Mouse (Mus musculus): ENCODE data around the gene Inhbb. TPM values are rescaled to one million over a fixed set of nuclear protein-coding genes. Genes with fewer than 3 reads are reported as not detected.
A peak's percentile ranks its signal among the peaks of the same experiment; 100 is the strongest.

The Inhbb gene
- polyA plus RNA-seq, 1 experiment from 2014 or later = 0.77 TPM

GRCm38 (mm10) chr1:119415151-119415550 lies 6.9 kb downstream of the Inhbb start:
- no peaks in the 10 kb centered on the region for H3K4me1 ChIP-seq (ENCODE audit: control insufficient read depth, insufficient read depth, low read length)
- no peaks in the 10 kb centered on the region for H3K9me3 ChIP-seq (replicated peaks; ENCODE audit: control insufficient read depth, low read length)
- H3K4me2 ChIP-seq (ENCODE audit: low read depth, low read length) = no peak overlapping the region
- no peak for ATAC-seq (ENCODE audit: insufficient read depth, low FRiP score)
- H3K27me3 ChIP-seq (ENCODE audit: control insufficient read depth, insufficient read depth, low read length) = peaks cover 26% of the 10 kb centered on the region
- no peak overlapping the region for H3K27ac ChIP-seq (ENCODE audit: low read length)
- WGBS = 76% methylated on average over 8 of the region's 8 CpGs
- H3K36me3 ChIP-seq (ENCODE audit: control insufficient read depth, insufficient read depth, low read length) = no peaks in the 10 kb centered on the region
- no peak overlapping the region for H3K9ac ChIP-seq (ENCODE audit: low read length)
- no peak overlapping the region for H3K4me3 ChIP-seq (replicated peaks; ENCODE audit: low read length)

- 76% methylated on average over 5 of the region's 5 CpGs for WGBS
- H3K4me1 ChIP-seq (ENCODE audit: control insufficient read depth, insufficient read depth, low read length) = no peaks in the 10 kb centered on the region; the same call in 1 of the 2 replicates
Observed at GRCm38 (mm10) chr1:119410661-119411060, 11.4 kb downstream of the Inhbb start.

GRCm38 (mm10) chr1:119409599-119410168 lies 12.4 kb downstream of the Inhbb start:
- 46% methylated on average over 5 of the region's 5 CpGs for WGBS
- no peak overlapping the region for H3K4me3 ChIP-seq (replicated peaks; ENCODE audit: low read length)
- H3K4me1 ChIP-seq (ENCODE audit: control insufficient read depth, insufficient read depth, low read length) = no peaks in the 10 kb centered on the region; the same call in 1 of the 2 replicates
- H3K4me2 ChIP-seq (ENCODE audit: low read depth, low read length) = no peak overlapping the region
- no peaks in the 10 kb centered on the region for H3K27me3 ChIP-seq (ENCODE audit: control insufficient read depth, insufficient read depth, low read length)
- no peaks in the 10 kb centered on the region for H3K9me3 ChIP-seq (replicated peaks; ENCODE audit: control insufficient read depth, low read length)
- H3K9ac ChIP-seq (ENCODE audit: low read length) = no peak overlapping the region
- no peaks in the 10 kb centered on the region for H3K36me3 ChIP-seq (ENCODE audit: control insufficient read depth, insufficient read depth, low read length)
- H3K27ac ChIP-seq (ENCODE audit: low read length) = no peak overlapping the region
- peak; percentile 7; the same call in 1 of the 2 replicates for ATAC-seq (ENCODE audit: insufficient read depth, low FRiP score)

More at GRCm38 (mm10) chr1:119410661-119411060, 11.4 kb downstream of the Inhbb start:
- no peak overlapping the region for H3K27ac ChIP-seq (ENCODE audit: low read length)
- ATAC-seq (ENCODE audit: insufficient read depth, low FRiP score) = no peak
- H3K36me3 ChIP-seq (ENCODE audit: control insufficient read depth, insufficient read depth, low read length) = no peaks in the 10 kb centered on the region
- H3K27me3 ChIP-seq (ENCODE audit: control insufficient read depth, insufficient read depth, low read length) = no peaks in the 10 kb centered on the region
- no peak overlapping the region for H3K4me3 ChIP-seq (replicated peaks; ENCODE audit: low read length)
- H3K9me3 ChIP-seq (replicated peaks; ENCODE audit: control insufficient read depth, low read length) = no peaks in the 10 kb centered on the region
- H3K9ac ChIP-seq (ENCODE audit: low read length) = no peak overlapping the region
- no peak overlapping the region for H3K4me2 ChIP-seq (ENCODE audit: low read depth, low read length)

- Histone ChIP-seq H3K4me1 (ENCODE audit: control insufficient read depth, insufficient read depth, low read length) (no peaks in the 10 kb centered on the region; the same call in 1 of the 2 replicates), H3K9ac (ENCODE audit: low read length) (no peak overlapping the region), H3K4me3 (replicated peaks; ENCODE audit: low read length) (no peak overlapping the region), H3K27ac (ENCODE audit: low read length) (no peak overlapping the region), H3K4me2 (ENCODE audit: low read depth, low read length) (no peak overlapping the region), H3K27me3 (ENCODE audit: control insufficient read depth, insufficient read depth, low read length) (no peaks in the 10 kb centered on the region), H3K9me3 (replicated peaks; ENCODE audit: control insufficient read depth, low read length) (no peaks in the 10 kb centered on the region), H3K36me3 (ENCODE audit: control insufficient read depth, insufficient read depth, low read length) (no peaks in the 10 kb centered on the region)
- 70% methylated on average over 7 of the region's 7 CpGs for WGBS
- no peak for ATAC-seq (ENCODE audit: insufficient read depth, low FRiP score)
Observed at GRCm38 (mm10) chr1:119409106-119409505, 12.9 kb downstream of the Inhbb start.

- no peaks in the 10 kb centered on the region for H3K9me3 ChIP-seq (replicated peaks; ENCODE audit: control insufficient read depth, low read length)
- ATAC-seq (ENCODE audit: insufficient read depth, low FRiP score) = no peak
- no peak overlapping the region for H3K4me2 ChIP-seq (ENCODE audit: low read depth, low read length)
- 32% methylated on average over 6 of the region's 6 CpGs for WGBS
- no peak overlapping the region for H3K9ac ChIP-seq (ENCODE audit: low read length)
- no peaks in the 10 kb centered on the region; the same call in 1 of the 2 replicates for H3K4me1 ChIP-seq (ENCODE audit: control insufficient read depth, insufficient read depth, low read length)
- H3K36me3 ChIP-seq (ENCODE audit: control insufficient read depth, insufficient read depth, low read length) = no peaks in the 10 kb centered on the region
- no peak overlapping the region for H3K4me3 ChIP-seq (replicated peaks; ENCODE audit: low read length)
- no peaks in the 10 kb centered on the region for H3K27me3 ChIP-seq (ENCODE audit: control insufficient read depth, insufficient read depth, low read length)
- H3K27ac ChIP-seq (ENCODE audit: low read length) = no peak overlapping the region
Observed at GRCm38 (mm10) chr1:119407691-119408315, 14.2 kb downstream of the Inhbb start.

GRCm38 (mm10) chr1:119404798-119405197 lies 17.2 kb downstream of the Inhbb start:
- Histone ChIP-seq H3K9ac (ENCODE audit: low read length) (no peak overlapping the region), H3K36me3 (ENCODE audit: control insufficient read depth, insufficient read depth, low read length) (no peaks in the 10 kb centered on the region), H3K9me3 (replicated peaks; ENCODE audit: control insufficient read depth, low read length) (no peaks in the 10 kb centered on the region), H3K4me2 (ENCODE audit: low read depth, low read length) (no peak overlapping the region), H3K4me3 (replicated peaks; ENCODE audit: low read length) (no peak overlapping the region), H3K27ac (ENCODE audit: low read length) (no peak overlapping the region), H3K4me1 (ENCODE audit: control insufficient read depth, insufficient read depth, low read length) (no peaks in the 10 kb centered on the region; the same call in 1 of the 2 replicates), H3K27me3 (ENCODE audit: control insufficient read depth, insufficient read depth, low read length) (no peaks in the 10 kb centered on the region)
- WGBS = 33% methylated on average over 3 of the region's 3 CpGs
- no peak for ATAC-seq (ENCODE audit: insufficient read depth, low FRiP score)

- H3K4me2 ChIP-seq (ENCODE audit: low read depth, low read length) = no peak overlapping the region
- H3K27ac ChIP-seq (ENCODE audit: low read length) = no peak overlapping the region
- whole genome bisulfite sequencing = 75% methylated on average over 4 of the region's 4 CpGs
- H3K27me3 ChIP-seq (ENCODE audit: control insufficient read depth, insufficient read depth, low read length) = no peaks in the 10 kb centered on the region
- no peaks in the 10 kb centered on the region for H3K9me3 ChIP-seq (replicated peaks; ENCODE audit: control insufficient read depth, low read length)
- no peak; the same call in 1 of the 2 replicates for ATAC-seq (ENCODE audit: insufficient read depth, low FRiP score)
- no peak overlapping the region for H3K4me3 ChIP-seq (replicated peaks; ENCODE audit: low read length)
- H3K9ac ChIP-seq (ENCODE audit: low read length) = no peak overlapping the region
- no peaks in the 10 kb centered on the region for H3K36me3 ChIP-seq (ENCODE audit: control insufficient read depth, insufficient read depth, low read length)
- H3K4me1 ChIP-seq (ENCODE audit: control insufficient read depth, insufficient read depth, low read length) = no peaks in the 10 kb centered on the region
Observed at GRCm38 (mm10) chr1:119404341-119404740, 17.7 kb downstream of the Inhbb start.

- H3K4me3 ChIP-seq (replicated peaks; ENCODE audit: low read length) = no peak overlapping the region
- ATAC-seq (ENCODE audit: insufficient read depth, low FRiP score) = no peak
- no peaks in the 10 kb centered on the region for H3K27me3 ChIP-seq (ENCODE audit: control insufficient read depth, insufficient read depth, low read length)
- H3K27ac ChIP-seq (ENCODE audit: low read length) = no peak overlapping the region
- H3K4me2 ChIP-seq (ENCODE audit: low read depth, low read length) = no peak overlapping the region
- 63% methylated on average over 4 of the region's 4 CpGs for WGBS
- no peaks in the 10 kb centered on the region for H3K4me1 ChIP-seq (ENCODE audit: control insufficient read depth, insufficient read depth, low read length)
- no peak overlapping the region for H3K9ac ChIP-seq (ENCODE audit: low read length)
- no peaks in the 10 kb centered on the region for H3K36me3 ChIP-seq (ENCODE audit: control insufficient read depth, insufficient read depth, low read length)
- no peaks in the 10 kb centered on the region for H3K9me3 ChIP-seq (replicated peaks; ENCODE audit: control insufficient read depth, low read length)
Observed at GRCm38 (mm10) chr1:119401249-119401648, 20.8 kb downstream of the Inhbb start.

GRCm38 (mm10) chr1:119398640-119399039 lies 23.4 kb downstream of the Inhbb start:
- no peaks in the 10 kb centered on the region for H3K27me3 ChIP-seq (ENCODE audit: control insufficient read depth, insufficient read depth, low read length)
- no peaks in the 10 kb centered on the region for H3K36me3 ChIP-seq (ENCODE audit: control insufficient read depth, insufficient read depth, low read length)
- no peaks in the 10 kb centered on the region for H3K4me1 ChIP-seq (ENCODE audit: control insufficient read depth, insufficient read depth, low read length)
- ATAC-seq (ENCODE audit: insufficient read depth, low FRiP score) = no peak
- H3K9ac ChIP-seq (ENCODE audit: low read length) = no peak overlapping the region
- H3K27ac ChIP-seq (ENCODE audit: low read length) = no peak overlapping the region
- H3K9me3 ChIP-seq (replicated peaks; ENCODE audit: control insufficient read depth, low read length) = no peaks in the 10 kb centered on the region
- no peak overlapping the region for H3K4me2 ChIP-seq (ENCODE audit: low read depth, low read length)
- H3K4me3 ChIP-seq (replicated peaks; ENCODE audit: low read length) = no peak overlapping the region
- 63% methylated on average over 2 of the region's 2 CpGs for WGBS
